Mouse (Mus musculus) R1 (cell line): ENCODE measurements around the gene Nde1.
"Not testable (repeated sequence)": the region's sequence is repeated elsewhere in the genome, so short reads cannot be mapped to it uniquely, and the experiment has no call there.

Source experiments
- DNase-seq: peaks from one replicate; pipeline ENCODE4 v3.0.0-alpha.2; 2018; ENCODE audit warnings: low read depth, low spot score

Gene Nde1

GRCm38 (mm10) chr16:14162988-14163416 is at the start of gene Nde1, which contains the start of gene Marf1:
Nde1 (plus strand) TSS chr16:14163275.
Marf1 (minus strand) TSS chr16:14163351.
- peak; percentile 93 for DNase-seq

GRCm38 (mm10) chr16:14117299-14117698 is 45.8 kb upstream of the Nde1 start:
- no peak for DNase-seq

GRCm38 (mm10) chr16:14120941-14121340 is 42.1 kb upstream of the Nde1 start:
- DNase-seq = no peak

- DNase-seq = no peak
Observed at GRCm38 (mm10) chr16:14121563-14121962, 41.5 kb upstream of the Nde1 start.

- peak; percentile 36 for DNase-seq
Observed at GRCm38 (mm10) chr16:14122586-14122985, 40.5 kb upstream of the Nde1 start.

- DNase-seq = peak; percentile 77
Observed at GRCm38 (mm10) chr16:14123901-14124300, 39.2 kb upstream of the Nde1 start.

GRCm38 (mm10) chr16:14124709-14125108 is 38.4 kb upstream of the Nde1 start:
- DNase-seq = no peak

GRCm38 (mm10) chr16:14125253-14125652 is 37.8 kb upstream of the Nde1 start:
- DNase-seq = no peak

- DNase-seq = no peak
Observed at GRCm38 (mm10) chr16:14128977-14129376, 34.1 kb upstream of the Nde1 start.

GRCm38 (mm10) chr16:14130796-14131195 is 32.3 kb upstream of the Nde1 start:
- DNase-seq = no peak

GRCm38 (mm10) chr16:14131376-14131775 is 31.7 kb upstream of the Nde1 start:
- peak; percentile 52 for DNase-seq

GRCm38 (mm10) chr16:14131838-14132237 is 31.2 kb upstream of the Nde1 start:
- no peak for DNase-seq

- DNase-seq = no peak
Observed at GRCm38 (mm10) chr16:14135014-14135413, 28.1 kb upstream of the Nde1 start.

- no peak for DNase-seq
Observed at GRCm38 (mm10) chr16:14137976-14138561, 25.0 kb upstream of the Nde1 start.

GRCm38 (mm10) chr16:14139106-14139505 is 24.0 kb upstream of the Nde1 start:
- no peak for DNase-seq

GRCm38 (mm10) chr16:14143298-14143697 is 19.8 kb upstream of the Nde1 start:
- DNase-seq = no peak

GRCm38 (mm10) chr16:14147712-14148111 is 15.4 kb upstream of the Nde1 start:
- DNase-seq = no peak

- no peak for DNase-seq
Observed at GRCm38 (mm10) chr16:14151718-14152117, 11.4 kb upstream of the Nde1 start.

GRCm38 (mm10) chr16:14155638-14156037 is 7.4 kb upstream of the Nde1 start:
- DNase-seq = not testable (repeated sequence)

- no peak for DNase-seq
Observed at GRCm38 (mm10) chr16:14156312-14156711, 6.8 kb upstream of the Nde1 start.

GRCm38 (mm10) chr16:14158536-14158935 is 4.5 kb upstream of the Nde1 start:
- no peak for DNase-seq

- DNase-seq = peak; percentile 99
Observed at GRCm38 (mm10) chr16:14158936-14159745, 3.9 kb upstream of the Nde1 start.

- peak; percentile 87 for DNase-seq
Observed at GRCm38 (mm10) chr16:14159746-14160131, 3.3 kb upstream of the Nde1 start.
